Mouse (Mus musculus): Measurements from ENCODE around the gene Hells. TPM values are rescaled to one million over a fixed set of nuclear protein-coding genes. Genes with fewer than 3 reads are reported as not detected.
A peak's percentile ranks its signal among the peaks of the same experiment; 100 is the strongest.

Hells gene
- polyA plus RNA-seq (2015; fragmentation: Nextera tagmentation; extraction: Ambion mirVana), result 18.4 and 22.6 TPM in 2 replicates

DNA sequence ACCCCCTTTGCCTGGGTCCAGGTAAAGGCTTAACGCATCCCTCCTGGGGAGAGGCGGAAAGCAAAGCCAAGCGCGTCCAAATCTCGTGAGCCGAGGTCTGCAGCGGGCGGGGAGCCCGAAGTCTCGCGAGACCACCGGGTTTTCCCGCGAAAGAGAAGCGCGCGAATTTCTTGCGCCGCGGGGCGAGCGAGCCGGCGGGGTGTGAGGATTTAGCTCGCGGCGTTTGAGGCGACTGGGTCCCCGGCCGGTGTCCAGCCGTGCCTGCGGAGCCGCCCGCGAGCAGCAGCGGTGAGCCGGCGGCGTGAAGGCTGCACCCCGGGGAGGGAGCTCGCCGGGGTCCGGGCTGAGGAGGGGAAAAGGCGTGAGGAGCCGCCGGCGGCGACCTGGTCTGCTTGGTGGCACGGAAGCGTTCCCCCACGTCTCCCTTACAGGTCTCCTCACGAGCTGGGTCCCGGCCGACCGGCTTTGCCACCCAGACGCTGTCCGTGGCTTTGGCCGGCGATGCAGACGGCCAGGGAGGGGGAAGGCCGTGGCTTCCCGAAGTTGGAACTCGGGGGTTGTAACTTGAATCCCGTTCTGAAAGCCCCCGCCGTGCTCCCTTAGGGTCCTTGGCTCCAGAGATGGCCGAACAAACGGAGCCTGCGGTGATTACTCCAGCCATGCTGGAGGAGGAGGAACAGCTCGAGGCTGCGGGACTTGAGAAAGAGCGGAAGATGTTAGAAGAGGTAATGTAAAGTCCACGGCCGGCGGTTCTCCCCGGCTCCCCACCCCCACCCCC lies at the start of gene Hells:
Gene Hells, plus strand, starts transcription at position 128 of the 778 bp plus-strand sequence.
- Histone ChIP-seq H3K4me3 (replicated peaks) (peak within 1 kb of the TSS; percentile 83), H3K4me1 (replicated peaks) (peaks cover 13% of the 10 kb centered on the region)

DNA sequence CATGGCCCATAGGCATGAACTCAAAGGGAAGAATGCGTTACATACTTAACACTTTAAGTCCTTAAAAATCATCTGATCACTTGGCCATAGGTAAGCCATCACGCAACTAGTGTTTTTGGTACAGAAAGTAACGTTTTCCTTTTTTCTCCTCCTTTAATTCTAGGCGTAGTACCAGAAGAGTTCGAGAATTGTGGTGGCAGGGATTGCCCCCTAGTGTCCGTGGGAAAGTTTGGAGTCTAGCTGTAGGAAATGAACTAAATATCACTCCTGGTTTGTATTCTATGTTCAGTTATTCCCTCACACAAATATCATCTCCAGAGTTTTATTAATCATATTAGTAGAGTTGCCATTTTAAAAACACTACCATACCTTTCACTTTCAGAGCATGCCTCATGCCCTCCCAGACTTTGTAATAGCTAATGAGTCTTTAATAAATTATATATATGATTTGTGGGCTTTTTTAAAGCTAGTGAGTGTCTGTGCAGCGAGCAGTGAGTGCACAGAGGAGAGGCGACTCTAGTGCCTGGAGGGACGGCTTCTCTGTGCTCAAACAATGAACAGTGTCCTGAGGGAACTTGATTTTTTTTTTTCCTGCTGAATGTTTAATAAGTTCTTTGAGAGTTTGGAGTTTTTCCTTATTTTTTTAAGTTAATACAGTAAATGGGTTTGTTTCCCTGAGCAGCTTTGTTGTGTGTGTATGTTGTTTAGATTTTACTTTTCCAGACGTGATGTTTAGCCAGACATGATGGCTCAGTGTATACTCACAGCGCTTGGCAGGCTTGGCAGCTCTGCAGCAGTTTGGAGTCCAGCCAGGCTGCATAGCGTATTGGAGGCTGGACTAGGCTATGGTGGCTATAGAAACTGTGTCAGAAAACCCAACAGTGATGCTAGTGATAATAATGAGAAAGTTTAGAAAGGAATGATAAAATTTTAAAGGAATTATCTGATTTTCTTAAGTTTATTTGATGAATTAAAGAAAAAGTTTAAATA lies 29.3 kb upstream of the Hells start:
- Histone ChIP-seq H3K27ac (no peak overlapping the region), H3K9me3 (0 out of 2 replicates have a peak, but pooled peaks cover 3% of the 10 kb centered on the region), H3K27me3 (no peaks in the 10 kb centered on the region), H3K9ac (replicated peaks) (no peak overlapping the region), H3K36me3 (peaks cover 7% of the 10 kb centered on the region; the same call in 1 of the 2 replicates), H3K4me2 (replicated peaks) (no peak overlapping the region), H3K4me1 (replicated peaks) (no peaks in the 10 kb centered on the region), H3K4me3 (replicated peaks) (no peak overlapping the region)
- 73% methylated on average over 12 of the region's 12 CpGs for WGBS
- 0 out of 2 replicates have a peak, but pooled peaks have one; percentile 60 for ATAC-seq

More for the DNA sequence above, at the start of gene Hells:
- peak within 1 kb of the TSS; percentile 85 for H3K9ac ChIP-seq (replicated peaks)
- no peaks in the 10 kb centered on the region for H3K36me3 ChIP-seq
- H3K9me3 ChIP-seq, result no peaks in the 10 kb centered on the region
- peak within 1 kb of the TSS; percentile 53; the same call in 1 of the 2 replicates for H3K27ac ChIP-seq
- H3K27me3 ChIP-seq, result no peaks in the 10 kb centered on the region
- ATAC-seq, result peak; percentile 95
- WGBS, result under 1% methylated on average over 76 of the region's 76 CpGs
- H3K4me2 ChIP-seq (replicated peaks), result peak within 1 kb of the TSS; percentile 97

DNA sequence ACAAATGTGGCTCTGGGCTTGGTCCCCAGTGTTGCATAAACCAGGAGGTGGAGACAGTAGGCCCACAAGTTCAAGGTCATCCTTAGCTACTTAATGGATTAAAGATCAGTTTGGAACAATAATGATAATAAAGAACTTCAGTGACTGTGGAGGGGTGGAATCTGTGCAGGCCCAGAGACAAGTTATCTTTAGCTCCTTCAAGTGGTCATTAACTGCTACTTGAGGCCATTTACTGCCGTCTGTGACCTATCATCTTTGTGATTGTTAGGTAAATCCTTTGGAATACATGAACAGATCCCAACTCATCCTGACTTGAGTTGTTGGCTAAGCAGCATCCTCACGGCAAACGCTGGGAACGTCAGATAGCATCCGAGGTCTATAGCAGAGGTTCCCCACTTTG lies 28.2 kb upstream of the Hells start:
- H3K9me3 ChIP-seq, result 0 out of 2 replicates have a peak, but pooled peaks cover 3% of the 10 kb centered on the region
- H3K9ac ChIP-seq (replicated peaks), result no peak overlapping the region
- 86% methylated on average over 5 of the region's 5 CpGs for WGBS
- no peak overlapping the region for H3K4me3 ChIP-seq (replicated peaks)
- no peak for ATAC-seq
- H3K4me2 ChIP-seq (replicated peaks), result no peak overlapping the region
- H3K27ac ChIP-seq, result no peak overlapping the region
- H3K36me3 ChIP-seq, result peaks cover 7% of the 10 kb centered on the region; the same call in 1 of the 2 replicates
- H3K4me1 ChIP-seq (replicated peaks), result no peaks in the 10 kb centered on the region
- H3K27me3 ChIP-seq, result no peaks in the 10 kb centered on the region

DNA sequence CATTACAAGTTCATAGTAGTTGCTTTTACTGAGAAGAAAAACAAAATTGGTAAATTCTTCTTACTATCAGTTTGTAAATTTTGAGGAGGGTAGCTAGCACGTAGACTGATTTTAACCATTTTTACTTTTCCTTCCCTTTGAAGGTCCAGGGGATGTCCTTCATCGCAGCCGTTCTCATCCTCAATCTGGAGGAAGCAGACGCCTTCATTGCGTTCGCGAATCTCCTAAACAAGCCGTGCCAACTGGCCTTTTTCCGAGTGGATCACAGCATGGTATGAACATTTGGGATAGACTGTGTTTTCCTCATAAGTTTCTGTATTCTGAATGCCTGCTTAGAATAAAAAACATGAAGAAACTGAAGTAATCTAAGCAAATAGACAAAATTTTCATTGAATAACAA lies 16.9 kb upstream of the Hells start:
- no peaks in the 10 kb centered on the region for H3K9me3 ChIP-seq
- no peaks in the 10 kb centered on the region for H3K4me1 ChIP-seq (replicated peaks)
- no peak for ATAC-seq
- H3K36me3 ChIP-seq, result peaks cover 24% of the 10 kb centered on the region
- WGBS, result 94% methylated on average over 9 of the region's 9 CpGs
- no peak overlapping the region for H3K4me3 ChIP-seq (replicated peaks)
- no peak overlapping the region for H3K9ac ChIP-seq (replicated peaks)
- H3K27me3 ChIP-seq, result no peaks in the 10 kb centered on the region
- no peak overlapping the region for H3K4me2 ChIP-seq (replicated peaks)
- no peak overlapping the region for H3K27ac ChIP-seq

DNA sequence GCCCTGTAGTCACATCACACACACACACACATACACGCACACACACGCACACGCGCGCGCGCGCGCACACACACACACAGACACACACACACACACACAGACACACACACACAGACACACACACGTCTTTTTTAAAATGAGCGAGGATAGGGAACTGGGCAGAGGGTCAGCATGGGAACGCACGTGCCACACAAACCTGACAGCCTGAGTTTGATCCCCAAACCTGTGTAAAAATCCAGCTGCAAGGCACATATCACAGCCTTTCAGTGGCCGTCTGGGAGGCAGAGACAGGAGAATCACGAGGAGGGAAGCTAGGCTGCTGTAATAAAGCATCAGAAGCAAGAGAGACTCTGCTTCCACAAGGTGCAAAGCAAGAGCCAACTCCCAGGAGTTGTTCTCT lies 15.8 kb upstream of the Hells start:
- H3K27me3 ChIP-seq, result no peaks in the 10 kb centered on the region
- H3K4me3 ChIP-seq (replicated peaks), result no peak overlapping the region
- H3K36me3 ChIP-seq, result peaks cover 28% of the 10 kb centered on the region
- no peak overlapping the region for H3K27ac ChIP-seq
- no peaks in the 10 kb centered on the region for H3K9me3 ChIP-seq
- no peak for ATAC-seq
- H3K4me2 ChIP-seq (replicated peaks), result no peak overlapping the region
- H3K9ac ChIP-seq (replicated peaks), result no peak overlapping the region
- no peaks in the 10 kb centered on the region for H3K4me1 ChIP-seq (replicated peaks)
- WGBS, result 93% methylated on average over 15 of the region's 15 CpGs

GRCm38 (mm10) chr19:38915677-38916076 lies 15.0 kb upstream of the Hells start:
- Histone ChIP-seq H3K27me3 (no peaks in the 10 kb centered on the region), H3K4me3 (replicated peaks) (no peak overlapping the region), H3K9ac (replicated peaks) (no peak overlapping the region), H3K4me2 (replicated peaks) (no peak overlapping the region), H3K9me3 (no peaks in the 10 kb centered on the region), H3K4me1 (replicated peaks) (no peaks in the 10 kb centered on the region), H3K36me3 (peaks cover 34% of the 10 kb centered on the region), H3K27ac (no peak overlapping the region)
- ATAC-seq, result no peak
- 45% methylated on average over 3 of the region's 3 CpGs for WGBS

GRCm38 (mm10) chr19:38928481-38929158 lies 2.1 kb upstream of the Hells start:
- WGBS, result 88% methylated on average over 11 of the region's 11 CpGs
- no peak overlapping the region for H3K27ac ChIP-seq
- H3K4me1 ChIP-seq (replicated peaks), result peaks cover 13% of the 10 kb centered on the region
- ATAC-seq, result no peak
- H3K9me3 ChIP-seq, result no peaks in the 10 kb centered on the region
- no peak overlapping the region for H3K9ac ChIP-seq (replicated peaks)
- H3K36me3 ChIP-seq, result no peaks in the 10 kb centered on the region
- H3K4me2 ChIP-seq (replicated peaks), result no peak overlapping the region
- no peak overlapping the region for H3K4me3 ChIP-seq (replicated peaks)
- H3K27me3 ChIP-seq, result no peaks in the 10 kb centered on the region

- H3K4me3 ChIP-seq (replicated peaks), result peak overlapping the region; percentile 83
- no peaks in the 10 kb centered on the region for H3K9me3 ChIP-seq
- H3K4me1 ChIP-seq (replicated peaks), result peaks cover 13% of the 10 kb centered on the region
- WGBS, result 79% methylated on average over 13 of the region's 13 CpGs
- H3K36me3 ChIP-seq, result no peaks in the 10 kb centered on the region
- H3K27me3 ChIP-seq, result no peaks in the 10 kb centered on the region
- no peak for ATAC-seq
- no peak overlapping the region for H3K27ac ChIP-seq
- peak overlapping the region; percentile 97 for H3K4me2 ChIP-seq (replicated peaks)
- H3K9ac ChIP-seq (replicated peaks), result peak overlapping the region; percentile 85; the same call in 1 of the 2 replicates
Observed at GRCm38 (mm10) chr19:38929471-38930251, 1.1 kb upstream of the Hells start.

DNA sequence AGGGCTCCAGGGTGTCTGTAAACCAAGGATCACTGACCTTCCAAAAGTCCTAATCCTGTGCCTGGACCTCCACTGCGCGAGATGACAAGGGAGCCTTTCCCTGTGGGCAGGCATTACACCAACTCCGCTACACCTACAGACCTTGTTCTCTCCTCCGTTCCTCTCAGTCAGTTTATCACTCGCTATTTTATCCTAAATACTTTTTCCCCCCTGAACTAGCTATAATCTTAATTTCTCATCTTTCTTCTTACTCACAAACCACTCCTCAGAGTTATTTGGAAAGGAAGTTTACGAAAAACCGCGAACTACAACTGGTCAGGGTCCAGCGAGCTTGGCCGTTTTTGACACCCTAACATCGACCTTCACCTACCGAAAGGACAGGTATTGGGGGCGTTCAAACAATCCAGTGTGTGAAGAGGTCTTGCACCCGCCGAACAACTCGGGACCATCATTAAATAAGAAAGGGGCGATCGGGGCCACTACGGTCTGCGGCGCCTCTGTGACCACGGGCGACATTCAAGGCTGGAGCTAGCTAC lies 395 bp upstream of the Hells start:
- peak; percentile 47 for ATAC-seq
- Histone ChIP-seq H3K4me2 (replicated peaks) (peak overlapping the region; percentile 97), H3K9me3 (no peaks in the 10 kb centered on the region), H3K27me3 (no peaks in the 10 kb centered on the region), H3K4me3 (replicated peaks) (peak overlapping the region; percentile 83), H3K9ac (replicated peaks) (peak overlapping the region; percentile 85), H3K27ac (no peak overlapping the region), H3K4me1 (replicated peaks) (peaks cover 13% of the 10 kb centered on the region), H3K36me3 (no peaks in the 10 kb centered on the region)
- 2% methylated on average over 23 of the region's 23 CpGs for WGBS

DNA sequence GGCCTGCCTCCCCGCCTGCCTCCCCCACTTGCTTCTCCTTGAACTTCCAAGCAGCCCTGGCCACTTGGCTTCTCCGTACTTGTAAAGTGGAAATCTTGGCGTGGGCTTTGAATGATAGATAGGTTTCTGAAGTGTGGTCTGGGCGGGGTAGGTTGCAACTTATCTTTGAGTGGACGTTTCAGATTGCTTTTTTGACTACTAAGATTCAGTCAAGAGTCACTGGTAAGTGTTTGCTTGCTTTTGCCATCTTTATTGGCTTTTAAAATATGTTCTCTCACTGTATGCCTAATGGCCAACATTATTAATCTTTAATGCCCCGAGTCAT lies 813 bp downstream of the Hells start:
- H3K4me1 ChIP-seq (replicated peaks), result peaks cover 13% of the 10 kb centered on the region
- no peaks in the 10 kb centered on the region for H3K36me3 ChIP-seq
- H3K27me3 ChIP-seq, result no peaks in the 10 kb centered on the region
- H3K27ac ChIP-seq, result no peak overlapping the region
- H3K9me3 ChIP-seq, result no peaks in the 10 kb centered on the region
- H3K4me2 ChIP-seq (replicated peaks), result peak overlapping the region; percentile 97
- ATAC-seq, result no peak
- H3K4me3 ChIP-seq (replicated peaks), result peak overlapping the region; percentile 83
- H3K9ac ChIP-seq (replicated peaks), result peak overlapping the region; percentile 85
- whole genome bisulfite sequencing, result 1% methylated on average over 6 of the region's 6 CpGs
